Mouse (Mus musculus): ENCODE results near the gene Fbxo34. TPM values are rescaled to one million over a fixed set of nuclear protein-coding genes. Genes with fewer than 3 reads are reported as not detected.

Fbxo34 gene
- total and polyA plus RNA-seq, 3 experiments, result 17.9 to 27.5 (median 20.6) TPM

GRCm38 (mm10) chr14:47464426-47464825 is 14.2 kb downstream of the Fbxo34 start:
- H3K4me3 ChIP-seq (ENCODE audit: low read depth, low read length), result no peak overlapping the region
- no peak for TF ChIP-seq POLR2AphosphoS5 (IDR thresholded peaks at IDR 0.05; ENCODE audit: insufficient replicate concordance, low read depth, low read length)
- TF ChIP-seq CTCF (IDR thresholded peaks at IDR 0.05; ENCODE audit: low read depth, low read length), result no peak
- no peak for TF ChIP-seq GATA1 (IDR thresholded peaks at IDR 0.05; ENCODE audit: borderline replicate concordance, low read length)
- no peak for TF ChIP-seq TAL1 (conservative IDR thresholded peaks at IDR 0.05; ENCODE audit: low read depth, low read length)
- TF ChIP-seq GATA2 (IDR thresholded peaks at IDR 0.05; ENCODE audit: borderline replicate concordance, low read depth, low read length), result no peak

GRCm38 (mm10) chr14:47465468-47466175 is 15.4 kb downstream of the Fbxo34 start:
- no peaks in the 10 kb centered on the region for H3K4me1 ChIP-seq (ENCODE audit: insufficient read depth, low read depth, low read length)
- peaks cover 44% of the 10 kb centered on the region for H3K27me3 ChIP-seq (ENCODE audit: insufficient read depth, low read length)
- no peak overlapping the region for H3K4me3 ChIP-seq (ENCODE audit: low read depth, low read length)
- ATAC-seq (ENCODE audit: extremely low read depth, insufficient number of reproducible peaks, low FRiP score, poor library complexity, severe bottlenecking) (no peak), DNase-seq (ENCODE audit: low spot score) (no peak)
- H3K36me3 ChIP-seq (replicated peaks), result no peaks in the 10 kb centered on the region
- no peaks in the 10 kb centered on the region for H3K9me3 ChIP-seq (replicated peaks)
- TF ChIP-seq GATA1 (IDR thresholded peaks at IDR 0.05; ENCODE audit: borderline replicate concordance, low read length) (no peak), TAL1 (conservative IDR thresholded peaks at IDR 0.05; ENCODE audit: low read depth, low read length) (no peak), POLR2AphosphoS5 (IDR thresholded peaks at IDR 0.05; ENCODE audit: insufficient replicate concordance, low read depth, low read length) (no peak), GATA2 (IDR thresholded peaks at IDR 0.05; ENCODE audit: borderline replicate concordance, low read depth, low read length) (no peak), CTCF (IDR thresholded peaks at IDR 0.05; ENCODE audit: low read depth, low read length) (no peak)

More at GRCm38 (mm10) chr14:47464426-47464825, 14.2 kb downstream of the Fbxo34 start:
- Histone ChIP-seq H3K4me1 (ENCODE audit: insufficient read depth, low read depth, low read length) (no peaks in the 10 kb centered on the region), H3K27me3 (ENCODE audit: insufficient read depth, low read length) (peaks cover 49% of the 10 kb centered on the region), H3K9me3 (replicated peaks) (no peaks in the 10 kb centered on the region), H3K36me3 (replicated peaks) (no peaks in the 10 kb centered on the region)
- no peak for DNase-seq (ENCODE audit: low spot score)
- ATAC-seq (ENCODE audit: extremely low read depth, insufficient number of reproducible peaks, low FRiP score, poor library complexity, severe bottlenecking), result no peak

GRCm38 (mm10) chr14:47472359-47472742 is 22.1 kb downstream of the Fbxo34 start:
- DNase-seq (ENCODE audit: low spot score), result peak; percentile 91
- peak; percentile 70 for ATAC-seq (ENCODE audit: extremely low read depth, insufficient number of reproducible peaks, low FRiP score, poor library complexity, severe bottlenecking)
- H3K4me3 ChIP-seq (ENCODE audit: low read depth, low read length), result peak overlapping the region; percentile 89
- TF ChIP-seq CTCF (IDR thresholded peaks at IDR 0.05; ENCODE audit: low read depth, low read length), result peak; percentile 73
- TF ChIP-seq TAL1 (conservative IDR thresholded peaks at IDR 0.05; ENCODE audit: low read depth, low read length), result no peak
- TF ChIP-seq GATA2 (IDR thresholded peaks at IDR 0.05; ENCODE audit: borderline replicate concordance, low read depth, low read length), result no peak
- no peak for TF ChIP-seq GATA1 (IDR thresholded peaks at IDR 0.05; ENCODE audit: borderline replicate concordance, low read length)
- TF ChIP-seq POLR2AphosphoS5 (IDR thresholded peaks at IDR 0.05; ENCODE audit: insufficient replicate concordance, low read depth, low read length), result no peak
- peaks cover 29% of the 10 kb centered on the region for H3K4me1 ChIP-seq (ENCODE audit: insufficient read depth, low read depth, low read length)
- H3K27me3 ChIP-seq (ENCODE audit: insufficient read depth, low read length), result peaks cover 6% of the 10 kb centered on the region; the same call in 1 of the 2 replicates
- H3K36me3 ChIP-seq (replicated peaks), result peaks cover 26% of the 10 kb centered on the region
- no peaks in the 10 kb centered on the region for H3K9me3 ChIP-seq (replicated peaks)

- TF ChIP-seq CTCF (IDR thresholded peaks at IDR 0.05; ENCODE audit: low read depth, low read length) (no peak), GATA1 (IDR thresholded peaks at IDR 0.05; ENCODE audit: borderline replicate concordance, low read length) (no peak), TAL1 (conservative IDR thresholded peaks at IDR 0.05; ENCODE audit: low read depth, low read length) (no peak), POLR2AphosphoS5 (IDR thresholded peaks at IDR 0.05; ENCODE audit: insufficient replicate concordance, low read depth, low read length) (no peak), GATA2 (IDR thresholded peaks at IDR 0.05; ENCODE audit: borderline replicate concordance, low read depth, low read length) (no peak)
- H3K27me3 ChIP-seq (ENCODE audit: insufficient read depth, low read length), result 0 out of 2 replicates have a peak, but pooled peaks cover 4% of the 10 kb centered on the region
- no peaks in the 10 kb centered on the region for H3K9me3 ChIP-seq (replicated peaks)
- peak overlapping the region; percentile 89 for H3K4me3 ChIP-seq (ENCODE audit: low read depth, low read length)
- H3K4me1 ChIP-seq (ENCODE audit: insufficient read depth, low read depth, low read length), result peaks cover 29% of the 10 kb centered on the region
- peak; percentile 76 for DNase-seq (ENCODE audit: low spot score)
- peaks cover 28% of the 10 kb centered on the region for H3K36me3 ChIP-seq (replicated peaks)
- ATAC-seq (ENCODE audit: extremely low read depth, insufficient number of reproducible peaks, low FRiP score, poor library complexity, severe bottlenecking), result peak; percentile 57; the same call in 1 of the 2 replicates
These were observed 22.7 kb downstream of the Fbxo34 start for GRCm38 (mm10) chr14:47472743-47473546.

- DNase-seq (ENCODE audit: low spot score) (no peak), ATAC-seq (ENCODE audit: extremely low read depth, insufficient number of reproducible peaks, low FRiP score, poor library complexity, severe bottlenecking) (no peak)
- peak overlapping the region; percentile 89; the same call in 1 of the 2 replicates for H3K4me3 ChIP-seq (ENCODE audit: low read depth, low read length)
- no peaks in the 10 kb centered on the region for H3K9me3 ChIP-seq (replicated peaks)
- peaks cover 32% of the 10 kb centered on the region for H3K36me3 ChIP-seq (replicated peaks)
- 0 out of 2 replicates have a peak, but pooled peaks cover 4% of the 10 kb centered on the region for H3K27me3 ChIP-seq (ENCODE audit: insufficient read depth, low read length)
- TF ChIP-seq POLR2AphosphoS5 (IDR thresholded peaks at IDR 0.05; ENCODE audit: insufficient replicate concordance, low read depth, low read length) (no peak), GATA2 (IDR thresholded peaks at IDR 0.05; ENCODE audit: borderline replicate concordance, low read depth, low read length) (no peak), TAL1 (conservative IDR thresholded peaks at IDR 0.05; ENCODE audit: low read depth, low read length) (no peak), GATA1 (IDR thresholded peaks at IDR 0.05; ENCODE audit: borderline replicate concordance, low read length) (no peak), CTCF (IDR thresholded peaks at IDR 0.05; ENCODE audit: low read depth, low read length) (no peak)
- H3K4me1 ChIP-seq (ENCODE audit: insufficient read depth, low read depth, low read length), result peaks cover 29% of the 10 kb centered on the region
These were observed 23.7 kb downstream of the Fbxo34 start for GRCm38 (mm10) chr14:47473891-47474290.
